30 mouse cellular contexts compared by ENCODE assay signal in genomic region chr3:93466556-93466955, GRCm38 (mm10). TPM values are rescaled to one million over a fixed set of nuclear protein-coding genes. Genes with fewer than 3 reads are reported as not detected.
"Had no signal": no experiment of that assay in that cellular context is flagged by ENCODE, and none has a peak within 500 bp of the region (broad histone marks: within the 10 kb centered on the region; RNA-seq: fewer than 3 reads in every experiment).

No protein-coding gene starts in this region.

- H3K9ac ChIP-seq: forebrain, embryonic 15.5 days; forebrain, postnatal 0 days; heart, embryonic 13.5 days; heart, embryonic 15.5 days; hindbrain, embryonic 13.5 days; hindbrain, embryonic 15.5 days; kidney, embryonic 15.5 days had no signal

- H3K4me1 ChIP-seq: forebrain, embryonic 15.5 days; heart, embryonic 15.5 days; hindbrain, embryonic 13.5 days; hindbrain, embryonic 15.5 days had no signal

- H3K36me3 ChIP-seq: forebrain, embryonic 15.5 days; heart, embryonic 13.5 days; heart, embryonic 15.5 days; hindbrain, embryonic 13.5 days; hindbrain, embryonic 15.5 days; kidney, embryonic 15.5 days had no signal

- H3K4me2 ChIP-seq: forebrain, embryonic 15.5 days; heart, embryonic 11.5 days; heart, embryonic 13.5 days; heart, embryonic 15.5 days; hindbrain, embryonic 13.5 days; hindbrain, embryonic 15.5 days; kidney, embryonic 15.5 days had no signal

- H3K27ac ChIP-seq: forebrain, embryonic 15.5 days; heart, adult 2 months; heart, embryonic 13.5 days; heart, embryonic 15.5 days; hindbrain, embryonic 13.5 days; hindbrain, embryonic 15.5 days; hindbrain, postnatal 0 days; kidney, embryonic 15.5 days; kidney, postnatal 0 days had no signal

- H3K27me3 ChIP-seq: forebrain, embryonic 15.5 days; heart, embryonic 13.5 days; heart, embryonic 15.5 days; hindbrain, embryonic 13.5 days; hindbrain, embryonic 15.5 days; kidney, embryonic 15.5 days had no signal

- H3K4me3 ChIP-seq: forebrain, embryonic 15.5 days; heart, adult 2 months; heart, embryonic 13.5 days; heart, embryonic 15.5 days; hindbrain, embryonic 13.5 days; hindbrain, embryonic 15.5 days; kidney, embryonic 15.5 days had no signal

- ATAC-seq: forebrain, embryonic 15.5 days; forebrain, postnatal 0 days; hindbrain, postnatal 0 days; intestine, embryonic 16.5 days had no signal

- H3K9me3 ChIP-seq: forebrain, embryonic 15.5 days; heart, embryonic 13.5 days; heart, embryonic 15.5 days; hindbrain, embryonic 13.5 days; hindbrain, embryonic 15.5 days; kidney, embryonic 15.5 days had no signal

- DNase-seq: forebrain, postnatal 0 days; gastrocnemius, postnatal 14 days; gastrocnemius, postnatal 36 days; heart, adult 11 months; heart, adult 2 months; heart, postnatal 14 days; heart, postnatal 36 days; kidney, adult 11 months; kidney, adult 2 months; kidney, adult 9 months; kidney, postnatal 14 days; kidney, postnatal 36 days; layer of hippocampus, adult 9-11 months; layer of hippocampus, postnatal 36 days; left cerebral cortex, postnatal 4 days had no signal

RNA-seq across cellular contexts. Expression of gene Tchhl1, which starts 2.0 kb away (rescaled TPM):
- polyA plus RNA-seq: forebrain, embryonic 15.5 days; forebrain, postnatal 0 days; heart, adult 2 months; heart, embryonic 11.5 days; heart, embryonic 13.5 days; heart, embryonic 15.5 days; heart, postnatal 0 days; hindbrain, embryonic 11.5 days; hindbrain, embryonic 13.5 days; hindbrain, postnatal 0 days; intestine, embryonic 14.5 days; intestine, embryonic 16.5 days; large intestine, adult 2 months; limb, embryonic 11.5 days had no signal
